Mouse (Mus musculus): ENCODE data around the gene Gm4181.
"Not testable (repeated sequence)": the region's sequence is repeated elsewhere in the genome, so short reads cannot be mapped to it uniquely, and the experiment has no call there.

DNA sequence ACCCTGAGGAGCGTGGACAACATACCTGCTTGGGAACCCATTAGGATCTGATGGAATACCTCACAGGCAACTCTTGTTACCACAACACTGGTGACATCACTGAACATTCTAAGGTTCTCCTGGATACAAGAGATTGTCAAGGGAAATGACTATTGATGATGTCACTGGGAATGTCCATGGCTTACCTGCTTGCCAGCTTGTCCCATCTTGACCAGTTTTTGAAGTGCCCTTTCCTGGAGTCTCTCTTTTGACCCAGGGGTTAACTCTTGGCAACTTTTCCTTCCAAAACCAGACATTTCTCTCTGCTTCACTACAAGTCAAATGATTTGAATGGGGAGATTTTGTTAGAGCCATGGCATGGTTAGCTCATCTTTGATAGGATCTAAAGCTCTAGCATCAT lies at the start of gene Gm4181:
- TF ChIP-seq CTCF (IDR thresholded peaks at IDR 0.05; ENCODE audit: borderline replicate concordance, extremely low read depth, insufficient read depth, insufficient read length); POLR2A (IDR thresholded peaks at IDR 0.05; ENCODE audit: borderline replicate concordance, extremely low read depth, insufficient read depth, insufficient read length, poor library complexity, severe bottlenecking): not testable (repeated sequence)

All from brain, embryonic 14.5 days (tissue).